Mouse (Mus musculus) liver, embryonic 11.5 days (tissue): ENCODE data around the gene Pcgf2. TPM values are rescaled to one million over a fixed set of nuclear protein-coding genes. Genes with fewer than 3 reads are reported as not detected.
"Not testable (repeated sequence)": the region's sequence is repeated elsewhere in the genome, so short reads cannot be mapped to it uniquely, and the experiment has no call there.

ENCODE experiments used
- ATAC-seq: fragments of 200-750 bp; cut with Nextera tagmentation; replicated peaks from 2 replicates; pipeline ENCODE4 v1.8.0; 2017; ENCODE audit warnings: moderate number of reproducible peaks, mild to moderate bottlenecking, moderate TSS enrichment, moderate library complexity; ENCODE audit not compliant: low FRiP score
- DNase-seq: peaks from one replicate; pipeline ENCODE4 v3.0.0-alpha.2; 2017; ENCODE audit warnings: low spot score
- H3K27ac ChIP-seq: fragments of 300-500 bp; sonication (generic); 2 replicates; pipeline ENCODE4 v1.5.1; 2014; ENCODE audit warnings: mild to moderate bottlenecking, low read depth, low read length, control low read depth
- H3K27me3 ChIP-seq: fragments of 300-500 bp; sonication (generic); replicated peaks from 2 replicates; pipeline ENCODE4 v1.6.1; 2014; ENCODE audit warnings: low read length, mixed read lengths; ENCODE audit not compliant: control insufficient read depth, insufficient read depth
- H3K36me3 ChIP-seq: fragments of 300-500 bp; sonication (generic); 2 replicates; pipeline ENCODE4 v1.6.1; 2014; ENCODE audit warnings: mild to moderate bottlenecking, low read length, moderate library complexity, mixed read lengths; ENCODE audit not compliant: control insufficient read depth, insufficient read depth
- H3K4me1 ChIP-seq: fragments of 300-500 bp; sonication (generic); replicated peaks from 2 replicates; pipeline ENCODE4 v1.6.1; 2014; ENCODE audit warnings: low read length, mixed read lengths; ENCODE audit not compliant: control insufficient read depth, insufficient read depth
- H3K4me2 ChIP-seq: fragments of 300-500 bp; sonication (generic); 2 replicates; pipeline ENCODE4 v1.6.1; 2014; ENCODE audit warnings: mild to moderate bottlenecking, control low read depth, moderate library complexity
- H3K4me3 ChIP-seq: fragments of 300-500 bp; sonication (generic); 2 replicates; pipeline ENCODE4 v1.5.1; 2014; ENCODE audit warnings: low read depth, low read length, control low read depth
- H3K9ac ChIP-seq: fragments of 300-500 bp; sonication (generic); 2 replicates; pipeline ENCODE4 v1.6.1; 2014; ENCODE audit warnings: low read depth, low read length, control low read depth
- H3K9me3 ChIP-seq: fragments of 300-500 bp; sonication (generic); 2 replicates; pipeline ENCODE4 v1.6.1; 2016; ENCODE audit warnings: low read length, inconsistent platforms, mixed read lengths; ENCODE audit not compliant: control insufficient read depth
- WGBS: fragments of 180-500 bp; shearing (Covaris S2); extraction: QIAGEN DNeasy Blood & Tissue Kit; methylation state at CpG from one replicate; pipeline ENCODE4 v1.1.7; 2014; 5-methylcytosine and 5-hydroxymethylcytosine counted together
- polyA plus RNA-seq: library from polyadenylated mRNA; unstranded; fragments of >200 nt; fragmentation: Nextera tagmentation; extraction: Ambion mirVana; gene quantifications from 2 replicates; pipeline ENCODE4 v1.2.1, GENCODE M21; 2014

Gene Pcgf2
- polyA plus RNA-seq, 1 experiment from 2014 or later: 13.2 TPM

DNA sequence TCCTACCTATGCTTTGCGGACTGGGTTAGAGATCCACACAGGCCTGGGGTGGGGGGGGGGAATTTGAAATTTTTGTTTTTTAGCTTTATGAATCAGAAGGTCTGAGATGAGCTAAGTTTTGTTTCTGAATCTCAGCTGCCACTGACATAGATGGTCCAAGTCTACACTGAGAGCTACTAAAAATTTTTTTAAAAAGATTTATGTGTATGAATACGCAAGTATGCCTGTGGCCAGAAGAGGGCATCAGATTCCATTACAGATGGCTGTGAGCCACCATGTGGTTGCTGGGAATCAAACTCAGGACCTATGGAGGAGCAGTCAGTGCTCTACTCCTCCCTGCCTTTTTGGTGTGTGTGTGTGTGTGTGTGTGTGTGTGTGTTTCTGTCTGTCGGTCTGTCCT is 14.1 kb upstream of the Pcgf2 start:
- H3K36me3 ChIP-seq: peaks cover 26% of the 10 kb centered on the region

GRCm38 (mm10) chr11:97713896-97714295 is 13.6 kb upstream of the Pcgf2 start:
- H3K9ac ChIP-seq: no peak overlapping the region
- H3K27ac ChIP-seq: no peak overlapping the region
- no peak overlapping the region for H3K4me3 ChIP-seq
- no peak for DNase-seq
- no peak for ATAC-seq
- no peaks in the 10 kb centered on the region for H3K4me1 ChIP-seq
- H3K27me3 ChIP-seq: no peaks in the 10 kb centered on the region
- 85% methylated on average over 8 of the region's 8 CpGs for WGBS
- no peak overlapping the region for H3K4me2 ChIP-seq
- H3K36me3 ChIP-seq: peaks cover 24% of the 10 kb centered on the region
- no peaks in the 10 kb centered on the region for H3K9me3 ChIP-seq

More for the DNA sequence above, 14.1 kb upstream of the Pcgf2 start:
- H3K4me3 ChIP-seq: no peak overlapping the region
- WGBS: 88% methylated on average over 3 of the region's 3 CpGs
- H3K9me3 ChIP-seq: no peaks in the 10 kb centered on the region
- H3K9ac ChIP-seq: no peak overlapping the region
- 0 out of 2 replicates have a peak, but pooled peaks cover 2% of the 10 kb centered on the region for H3K4me1 ChIP-seq
- H3K27me3 ChIP-seq: no peaks in the 10 kb centered on the region
- DNase-seq: no peak
- H3K27ac ChIP-seq: no peak overlapping the region
- ATAC-seq: no peak
- H3K4me2 ChIP-seq: no peak overlapping the region

- H3K27me3 ChIP-seq: no peaks in the 10 kb centered on the region
- H3K27ac ChIP-seq: no peak overlapping the region
- H3K9ac ChIP-seq: no peak overlapping the region
- peaks cover 22% of the 10 kb centered on the region for H3K36me3 ChIP-seq
- no peaks in the 10 kb centered on the region for H3K9me3 ChIP-seq
- H3K4me1 ChIP-seq: no peaks in the 10 kb centered on the region
- H3K4me2 ChIP-seq: no peak overlapping the region
- WGBS: 90% methylated on average over 15 of the region's 15 CpGs
- DNase-seq (no peak), ATAC-seq (no peak)
- H3K4me3 ChIP-seq: no peak overlapping the region
Observed at GRCm38 (mm10) chr11:97712286-97712685, 12.0 kb upstream of the Pcgf2 start.

DNA sequence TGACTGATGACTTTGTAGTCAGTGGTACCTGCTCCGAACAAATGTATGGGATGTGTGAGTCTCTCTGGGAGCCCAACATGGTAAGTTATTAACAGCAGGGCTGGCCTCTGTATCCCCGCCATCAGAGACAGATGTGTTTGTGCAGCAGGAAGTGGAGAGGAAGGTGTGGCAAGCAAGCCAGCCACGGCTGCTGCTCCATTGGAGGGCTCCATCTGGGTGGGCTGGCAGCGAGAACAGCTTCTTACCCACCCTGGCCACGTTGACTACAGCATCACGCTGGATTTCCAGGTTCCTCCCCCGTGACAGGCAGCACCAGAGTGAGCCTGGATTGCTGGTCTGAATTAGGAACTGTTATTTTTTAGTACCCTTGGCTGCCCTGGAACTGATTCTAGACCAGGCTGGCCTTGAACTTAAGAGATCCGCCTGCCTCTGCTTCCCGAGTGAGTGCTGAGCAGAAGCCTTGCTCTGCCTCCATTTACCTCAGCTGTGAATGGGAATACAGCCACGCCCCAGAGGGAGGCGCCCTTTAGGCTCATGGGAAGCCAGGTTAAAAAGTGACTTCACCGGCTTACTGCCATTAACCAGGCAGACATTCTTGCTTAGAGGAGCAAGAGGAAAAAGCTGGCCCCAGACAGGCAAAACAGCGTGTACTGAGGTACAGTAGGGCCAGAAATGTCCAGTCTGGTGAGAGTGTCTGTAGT is 11.1 kb upstream of the Pcgf2 start:
- no peaks in the 10 kb centered on the region for H3K4me1 ChIP-seq
- 78% methylated on average over 13 of the region's 13 CpGs for WGBS
- DNase-seq: no peak
- no peak overlapping the region for H3K4me2 ChIP-seq
- no peak overlapping the region for H3K4me3 ChIP-seq
- ATAC-seq: no peak
- peaks cover 28% of the 10 kb centered on the region for H3K36me3 ChIP-seq
- H3K9ac ChIP-seq: no peak overlapping the region
- no peaks in the 10 kb centered on the region for H3K9me3 ChIP-seq
- no peaks in the 10 kb centered on the region for H3K27me3 ChIP-seq
- no peak overlapping the region for H3K27ac ChIP-seq

DNA sequence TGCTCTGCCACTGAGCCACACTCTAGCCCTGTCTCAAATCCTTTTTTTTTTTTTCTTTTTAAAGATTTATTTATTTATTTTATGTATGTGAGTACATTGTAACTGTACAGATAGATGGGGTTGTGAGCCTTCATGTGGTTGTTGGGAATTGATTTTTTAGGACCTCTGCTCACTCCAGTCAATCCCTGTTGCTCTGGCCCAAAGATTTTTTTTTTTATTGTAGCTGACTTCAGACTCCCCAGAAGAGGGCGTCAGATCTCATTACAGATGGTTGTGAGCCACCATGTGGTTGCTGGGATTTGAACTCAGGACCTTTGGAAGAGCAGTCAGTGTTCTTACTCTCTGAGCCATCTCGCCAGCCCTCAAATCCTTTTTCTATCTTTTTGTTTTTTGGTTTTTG is 9.8 kb upstream of the Pcgf2 start:
- H3K9ac ChIP-seq, H3K27me3 ChIP-seq, H3K4me2 ChIP-seq, ATAC-seq, DNase-seq, H3K27ac ChIP-seq, H3K9me3 ChIP-seq, H3K4me3 ChIP-seq, H3K4me1 ChIP-seq: not testable (repeated sequence)
- 77% methylated on average over 2 of the region's 2 CpGs for WGBS
- H3K36me3 ChIP-seq: peaks cover 30% of the 10 kb centered on the region

GRCm38 (mm10) chr11:97703039-97703826 is 2.9 kb upstream of the Pcgf2 start, which contains the start of gene Psmb3:
Gene Psmb3 (plus strand): TSS chr11:97703399.
- H3K4me1 ChIP-seq: peaks cover 32% of the 10 kb centered on the region
- peak within 1 kb of the TSS; percentile 93 for H3K4me2 ChIP-seq
- peak within 1 kb of the TSS; percentile 76 for H3K9ac ChIP-seq
- ATAC-seq (peak; percentile 89), DNase-seq (peak; percentile 92)
- peak within 1 kb of the TSS; percentile 57 for H3K27ac ChIP-seq
- peak within 1 kb of the TSS; percentile 80 for H3K4me3 ChIP-seq
- peaks cover 19% of the 10 kb centered on the region for H3K27me3 ChIP-seq
- WGBS: under 1% methylated on average over 35 of the region's 35 CpGs
- H3K36me3 ChIP-seq: peaks cover 14% of the 10 kb centered on the region
- H3K9me3 ChIP-seq: no peaks in the 10 kb centered on the region

DNA sequence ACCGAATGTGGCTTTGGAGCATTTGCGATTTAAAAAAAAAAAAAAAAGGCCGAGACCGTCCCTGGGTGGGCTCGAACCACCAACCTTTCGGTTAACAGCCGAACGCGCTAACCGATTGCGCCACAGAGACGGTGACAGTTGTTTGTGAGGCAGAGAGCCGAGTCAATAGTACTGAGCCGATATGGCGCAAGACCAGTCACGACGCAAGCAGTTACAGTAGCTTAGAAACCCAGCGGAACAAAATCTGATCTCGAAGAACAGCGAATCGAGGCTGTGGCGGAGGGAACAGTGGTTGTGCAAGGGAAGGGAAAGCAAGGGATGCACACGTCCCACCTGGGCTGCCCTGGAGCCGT is 2.1 kb upstream of the Pcgf2 start:
- Histone ChIP-seq H3K27me3 (peaks cover 19% of the 10 kb centered on the region), H3K4me2 (peak overlapping the region; percentile 93), H3K9me3 (no peaks in the 10 kb centered on the region), H3K36me3 (peaks cover 12% of the 10 kb centered on the region), H3K4me3 (peak overlapping the region; percentile 80), H3K4me1 (peaks cover 40% of the 10 kb centered on the region), H3K9ac (peak overlapping the region; percentile 73), H3K27ac (peak overlapping the region; percentile 57)
- peak; percentile 13 for ATAC-seq
- WGBS: 1% methylated on average over 24 of the region's 24 CpGs
- DNase-seq: peak; percentile 88

GRCm38 (mm10) chr11:97701581-97702392 is 1.5 kb upstream of the Pcgf2 start:
- WGBS: 46% methylated on average over 15 of the region's 15 CpGs
- H3K4me2 ChIP-seq: peak overlapping the region; percentile 93
- H3K27ac ChIP-seq: no peak overlapping the region
- no peak for ATAC-seq
- 0 out of 2 replicates have a peak overlapping the region, but pooled peaks have one; percentile 37 for H3K9ac ChIP-seq
- H3K36me3 ChIP-seq: peaks cover 6% of the 10 kb centered on the region
- peaks cover 42% of the 10 kb centered on the region for H3K4me1 ChIP-seq
- H3K27me3 ChIP-seq: peaks cover 19% of the 10 kb centered on the region
- DNase-seq: no peak
- peak overlapping the region; percentile 80 for H3K4me3 ChIP-seq
- H3K9me3 ChIP-seq: no peaks in the 10 kb centered on the region
